Mouse (Mus musculus) small intestine, adult 2 months (tissue): Measurements from ENCODE around the gene Olfr222.

Experiments
- CTCF ChIP-seq: fragments of 200-500 bp; IDR thresholded peaks from 2 replicates; pipeline ENCODE4 v1.5.1; 2012; ENCODE audit warnings: low read depth, mild to moderate bottlenecking, control low read depth, inconsistent platforms, low read length, moderate library complexity, mixed read lengths; ENCODE audit not compliant: insufficient replicate concordance, insufficient read length; ENCODE audit errors: extremely low read depth
- POLR2A ChIP-seq: fragments of 200-500 bp; IDR thresholded peaks from 2 replicates; pipeline ENCODE4 v1.6.1; 2012; ENCODE audit warnings: low read depth, mild to moderate bottlenecking, control low read depth, inconsistent platforms, low read length, moderate library complexity

DNA sequence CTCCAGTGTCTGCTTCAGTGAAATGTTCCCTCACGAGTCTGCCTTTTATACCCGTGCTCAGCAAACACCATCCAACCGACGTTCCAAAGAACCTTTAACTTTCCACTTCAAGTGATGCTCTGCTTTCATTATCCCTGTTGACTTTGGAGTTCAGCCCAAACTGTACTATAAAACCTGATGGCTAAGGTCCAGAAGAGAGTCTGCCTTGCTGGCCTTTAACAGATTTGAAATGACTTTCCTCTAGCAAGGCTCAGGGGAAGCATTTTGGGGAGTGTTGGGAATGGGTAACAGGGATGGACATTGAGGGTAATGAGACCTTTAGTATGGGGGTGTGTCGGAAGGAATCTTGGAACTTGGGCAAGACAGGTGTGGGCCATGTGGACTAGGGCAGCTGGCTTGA is 45.8 kb downstream of the Olfr222 start:
- TF ChIP-seq CTCF, result no peak
- TF ChIP-seq POLR2A, result no peak
